Mouse (Mus musculus): Measurements from ENCODE around the gene Prm3. TPM values are rescaled to one million over a fixed set of nuclear protein-coding genes. Genes with fewer than 3 reads are reported as not detected.

The Prm3 gene
- polyA plus RNA-seq, 2 experiments: not detected

DNA sequence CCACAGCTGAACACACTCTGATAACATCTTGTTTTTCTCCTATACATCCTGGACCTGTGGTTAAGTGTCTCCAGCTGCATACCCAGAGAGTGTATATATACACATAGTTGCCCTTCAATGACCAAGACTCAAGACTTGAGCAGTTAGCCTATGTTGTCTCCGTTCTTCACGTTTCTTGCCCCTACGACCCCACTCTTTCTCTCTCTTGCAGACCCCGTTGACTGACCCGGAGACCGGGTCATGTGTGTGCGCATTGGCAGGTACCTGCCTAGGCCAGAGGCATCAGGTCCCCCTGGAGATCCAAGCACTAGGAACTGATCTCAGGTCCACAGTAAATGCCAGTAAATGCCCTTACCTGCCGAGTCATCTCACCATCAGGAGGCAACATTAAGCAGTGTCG is 36.6 kb upstream of the Prm3 start:
- WGBS: 94% methylated on average over 9 of the region's 9 CpGs
- H3K36me3 ChIP-seq (ENCODE audit: control insufficient read depth, insufficient read depth, low read length): no peaks in the 10 kb centered on the region
- ATAC-seq (ENCODE audit: low FRiP score, low read depth): no peak
- no peak for DNase-seq (ENCODE audit: low spot score)
- H3K27ac ChIP-seq (replicated peaks; ENCODE audit: low read depth, low read length): no peak overlapping the region
- no peaks in the 10 kb centered on the region for H3K9me3 ChIP-seq (ENCODE audit: control insufficient read depth, low read length)
- H3K9ac ChIP-seq (ENCODE audit: low read depth, low read length, severe bottlenecking): no peak overlapping the region
- H3K4me1 ChIP-seq (ENCODE audit: control insufficient read depth, insufficient read depth, low read length): peaks cover 16% of the 10 kb centered on the region
- TF ChIP-seq POLR2A (IDR thresholded peaks at IDR 0.05; ENCODE audit: borderline replicate concordance, extremely low read depth, insufficient read depth, insufficient read length): no peak
- no peak overlapping the region for H3K4me2 ChIP-seq (replicated peaks; ENCODE audit: low read depth, low read length, severe bottlenecking)
- H3K27me3 ChIP-seq (ENCODE audit: control insufficient read depth, insufficient read depth, low read length): no peaks in the 10 kb centered on the region
- no peak overlapping the region for H3K4me3 ChIP-seq (replicated peaks; ENCODE audit: low read length)

GRCm38 (mm10) chr16:10825840-10826239 is 35.1 kb upstream of the Prm3 start:
- peak; percentile 66; the same call in 1 of the 2 replicates for ATAC-seq (ENCODE audit: low FRiP score, low read depth)
- 46% methylated on average over 4 of the region's 4 CpGs for WGBS
- Histone ChIP-seq H3K4me1 (ENCODE audit: control insufficient read depth, insufficient read depth, low read length) (peaks cover 19% of the 10 kb centered on the region), H3K9ac (ENCODE audit: low read depth, low read length, severe bottlenecking) (no peak overlapping the region), H3K9me3 (ENCODE audit: control insufficient read depth, low read length) (no peaks in the 10 kb centered on the region), H3K4me2 (replicated peaks; ENCODE audit: low read depth, low read length, severe bottlenecking) (no peak overlapping the region), H3K4me3 (replicated peaks; ENCODE audit: low read length) (no peak overlapping the region), H3K27ac (replicated peaks; ENCODE audit: low read depth, low read length) (no peak overlapping the region), H3K36me3 (ENCODE audit: control insufficient read depth, insufficient read depth, low read length) (no peaks in the 10 kb centered on the region), H3K27me3 (ENCODE audit: control insufficient read depth, insufficient read depth, low read length) (no peaks in the 10 kb centered on the region)
- no peak for TF ChIP-seq POLR2A (IDR thresholded peaks at IDR 0.05; ENCODE audit: borderline replicate concordance, extremely low read depth, insufficient read depth, insufficient read length)
- DNase-seq (ENCODE audit: low spot score): no peak

DNA sequence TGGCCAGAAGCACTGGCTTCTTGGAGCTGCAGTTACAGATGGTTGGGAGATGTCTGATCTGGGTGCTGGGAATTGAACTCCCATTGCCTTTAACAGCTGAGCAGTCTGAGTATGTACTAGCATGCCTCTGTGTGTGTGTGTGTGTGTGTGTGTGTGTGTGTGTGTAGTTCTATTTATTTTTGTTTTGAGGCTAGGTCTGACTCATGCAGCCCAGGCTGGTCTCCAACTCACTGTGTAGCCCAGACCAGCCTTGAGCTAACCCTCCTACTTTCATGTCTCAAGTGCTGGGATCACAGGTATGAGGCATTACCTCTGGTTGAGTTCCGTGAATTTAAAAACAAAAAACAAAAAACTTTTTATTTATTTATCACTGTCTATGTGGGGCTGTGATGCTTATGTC is 33.8 kb upstream of the Prm3 start:
- no peak overlapping the region for H3K27ac ChIP-seq (replicated peaks; ENCODE audit: low read depth, low read length)
- WGBS: 77% methylated on average over 1 of the region's 1 CpGs
- peaks cover 19% of the 10 kb centered on the region for H3K4me1 ChIP-seq (ENCODE audit: control insufficient read depth, insufficient read depth, low read length)
- no peak for ATAC-seq (ENCODE audit: low FRiP score, low read depth)
- TF ChIP-seq POLR2A (IDR thresholded peaks at IDR 0.05; ENCODE audit: borderline replicate concordance, extremely low read depth, insufficient read depth, insufficient read length): no peak
- no peaks in the 10 kb centered on the region for H3K9me3 ChIP-seq (ENCODE audit: control insufficient read depth, low read length)
- H3K4me3 ChIP-seq (replicated peaks; ENCODE audit: low read length): no peak overlapping the region
- H3K27me3 ChIP-seq (ENCODE audit: control insufficient read depth, insufficient read depth, low read length): no peaks in the 10 kb centered on the region
- no peaks in the 10 kb centered on the region for H3K36me3 ChIP-seq (ENCODE audit: control insufficient read depth, insufficient read depth, low read length)
- no peak for DNase-seq (ENCODE audit: low spot score)
- H3K9ac ChIP-seq (ENCODE audit: low read depth, low read length, severe bottlenecking): no peak overlapping the region
- no peak overlapping the region for H3K4me2 ChIP-seq (replicated peaks; ENCODE audit: low read depth, low read length, severe bottlenecking)

- no peaks in the 10 kb centered on the region for H3K9me3 ChIP-seq (ENCODE audit: control insufficient read depth, low read length)
- no peak overlapping the region for H3K4me3 ChIP-seq (replicated peaks; ENCODE audit: low read length)
- peak overlapping the region; percentile 25; the same call in 1 of the 2 replicates for H3K9ac ChIP-seq (ENCODE audit: low read depth, low read length, severe bottlenecking)
- H3K4me2 ChIP-seq (replicated peaks; ENCODE audit: low read depth, low read length, severe bottlenecking): no peak overlapping the region
- no peak for TF ChIP-seq POLR2A (IDR thresholded peaks at IDR 0.05; ENCODE audit: borderline replicate concordance, extremely low read depth, insufficient read depth, insufficient read length)
- ATAC-seq (ENCODE audit: low FRiP score, low read depth) (no peak), DNase-seq (ENCODE audit: low spot score) (no peak)
- peaks cover 17% of the 10 kb centered on the region for H3K4me1 ChIP-seq (ENCODE audit: control insufficient read depth, insufficient read depth, low read length)
- no peaks in the 10 kb centered on the region for H3K27me3 ChIP-seq (ENCODE audit: control insufficient read depth, insufficient read depth, low read length)
- WGBS: 40% methylated on average over 4 of the region's 4 CpGs
- H3K36me3 ChIP-seq (ENCODE audit: control insufficient read depth, insufficient read depth, low read length): no peaks in the 10 kb centered on the region
- no peak overlapping the region for H3K27ac ChIP-seq (replicated peaks; ENCODE audit: low read depth, low read length)
These were observed 30.7 kb upstream of the Prm3 start for GRCm38 (mm10) chr16:10821387-10821786.

GRCm38 (mm10) chr16:10819966-10820365 is 29.3 kb upstream of the Prm3 start:
- TF ChIP-seq POLR2A (IDR thresholded peaks at IDR 0.05; ENCODE audit: borderline replicate concordance, extremely low read depth, insufficient read depth, insufficient read length): no peak
- 65% methylated on average over 3 of the region's 3 CpGs for WGBS
- Histone ChIP-seq H3K9ac (ENCODE audit: low read depth, low read length, severe bottlenecking) (no peak overlapping the region), H3K4me2 (replicated peaks; ENCODE audit: low read depth, low read length, severe bottlenecking) (no peak overlapping the region), H3K27me3 (ENCODE audit: control insufficient read depth, insufficient read depth, low read length) (no peaks in the 10 kb centered on the region), H3K9me3 (ENCODE audit: control insufficient read depth, low read length) (no peaks in the 10 kb centered on the region), H3K4me1 (ENCODE audit: control insufficient read depth, insufficient read depth, low read length) (0 out of 2 replicates have a peak, but pooled peaks cover 5% of the 10 kb centered on the region), H3K36me3 (ENCODE audit: control insufficient read depth, insufficient read depth, low read length) (no peaks in the 10 kb centered on the region), H3K27ac (replicated peaks; ENCODE audit: low read depth, low read length) (no peak overlapping the region), H3K4me3 (replicated peaks; ENCODE audit: low read length) (no peak overlapping the region)
- no peak for DNase-seq (ENCODE audit: low spot score)
- ATAC-seq (ENCODE audit: low FRiP score, low read depth): no peak

All from limb, embryonic 14.5 days (tissue).